Mouse (Mus musculus) limb, embryonic 14.5 days (tissue): ENCODE data around the gene Ier5. TPM values are rescaled to one million over a fixed set of nuclear protein-coding genes. Genes with fewer than 3 reads are reported as not detected.

Source experiments
- ATAC-seq: fragments of 200-750 bp; cut with Nextera tagmentation; 2 replicates; pipeline ENCODE4 v1.8.0; 2017; ENCODE audit warnings: low read depth, moderate number of reproducible peaks, moderate TSS enrichment; ENCODE audit not compliant: low FRiP score
- DNase-seq: peaks from one replicate; pipeline ENCODE4 v3.0.0-alpha.2; 2015; ENCODE audit warnings: low spot score
- H3K27ac ChIP-seq: fragments of 300-500 bp; sonication (generic); replicated peaks from 2 replicates; pipeline ENCODE4 v1.5.1; 2014; ENCODE audit warnings: low read depth, mild to moderate bottlenecking, low read length, moderate library complexity, mixed read lengths
- H3K27me3 ChIP-seq: fragments of 300-500 bp; sonication (generic); 2 replicates; pipeline ENCODE4 v1.6.1; 2014; ENCODE audit warnings: low read length, mixed read lengths; ENCODE audit not compliant: control insufficient read depth, insufficient read depth
- H3K36me3 ChIP-seq: fragments of 300-500 bp; sonication (generic); 2 replicates; pipeline ENCODE4 v1.6.1; 2014; ENCODE audit warnings: mild to moderate bottlenecking, low read length, moderate library complexity, mixed read lengths; ENCODE audit not compliant: control insufficient read depth, insufficient read depth
- H3K4me1 ChIP-seq: fragments of 300-500 bp; sonication (generic); 2 replicates; pipeline ENCODE4 v1.6.1; 2014; ENCODE audit warnings: antibody characterized with exemption, low read length, mixed read lengths; ENCODE audit not compliant: control insufficient read depth, insufficient read depth
- H3K4me2 ChIP-seq: fragments of 300-500 bp; sonication (generic); replicated peaks from 2 replicates; pipeline ENCODE4 v1.6.1; 2014; ENCODE audit warnings: low read depth, mild to moderate bottlenecking, low read length, moderate library complexity; ENCODE audit not compliant: severe bottlenecking
- H3K4me3 ChIP-seq: fragments of 300-500 bp; sonication (generic); replicated peaks from 2 replicates; pipeline ENCODE4 v1.5.1; 2014; ENCODE audit warnings: low read length
- H3K9ac ChIP-seq: fragments of 300-500 bp; sonication (generic); 2 replicates; pipeline ENCODE4 v1.6.1; 2014; ENCODE audit warnings: mild to moderate bottlenecking, low read depth, low read length, moderate library complexity; ENCODE audit not compliant: severe bottlenecking
- H3K9me3 ChIP-seq: fragments of 300-500 bp; sonication (generic); 2 replicates; pipeline ENCODE4 v1.6.1; 2016; ENCODE audit warnings: low read length; ENCODE audit not compliant: control insufficient read depth
- POLR2A ChIP-seq: fragments of 200-500 bp; IDR thresholded peaks from 2 replicates; pipeline ENCODE4 v1.8.0; 2012; ENCODE audit warnings: inconsistent platforms, mild to moderate bottlenecking, moderate library complexity, borderline replicate concordance; ENCODE audit not compliant: insufficient read depth, insufficient read length; ENCODE audit errors: extremely low read depth
- whole genome bisulfite sequencing: fragments of 180-500 bp; shearing (Covaris S2); extraction: QIAGEN DNeasy Blood & Tissue Kit; methylation state at CpG from one replicate; pipeline ENCODE4 v1.1.7; 2014; 5-methylcytosine and 5-hydroxymethylcytosine counted together
- polyA plus RNA-seq, 2 experiments: library from polyadenylated mRNA; depleted of rRNA in 1 of 2; stranded (reverse) in 1 of 2; unstranded in 1 of 2; fragments of >200 nt; fragmentation: Nextera tagmentation in 1 of 2; extraction: Ambion mirVana in 1 of 2; gene quantifications; 2 replicates each; pipeline versions ENCODE4 v1.2.1 to v1.2.3; 2012 to 2014

Gene Ier5
- polyA plus RNA-seq, 2 experiments, result 13.6 to 25.1 TPM

GRCm38 (mm10) chr1:155082158-155082964 lies 17.1 kb downstream of the Ier5 start:
- no peaks in the 10 kb centered on the region for H3K9me3 ChIP-seq
- H3K27me3 ChIP-seq, result no peaks in the 10 kb centered on the region
- H3K27ac ChIP-seq, result peak overlapping the region; percentile 98
- H3K4me3 ChIP-seq, result peak overlapping the region; percentile 47
- no peaks in the 10 kb centered on the region for H3K36me3 ChIP-seq
- no peak for ATAC-seq
- H3K4me1 ChIP-seq, result peaks cover 46% of the 10 kb centered on the region
- H3K4me2 ChIP-seq, result peak overlapping the region; percentile 86
- peak overlapping the region; percentile 70 for H3K9ac ChIP-seq
- no peak for DNase-seq
- WGBS, result 8% methylated on average over 11 of the region's 11 CpGs
- TF ChIP-seq POLR2A, result no peak

GRCm38 (mm10) chr1:155077675-155078074 lies 21.8 kb downstream of the Ier5 start:
- Histone ChIP-seq H3K27me3 (no peaks in the 10 kb centered on the region), H3K27ac (no peak overlapping the region), H3K4me2 (no peak overlapping the region), H3K4me1 (peaks cover 22% of the 10 kb centered on the region), H3K4me3 (no peak overlapping the region), H3K36me3 (no peaks in the 10 kb centered on the region), H3K9me3 (no peaks in the 10 kb centered on the region), H3K9ac (no peak overlapping the region)
- ATAC-seq (no peak), DNase-seq (no peak)
- 46% methylated on average over 3 of the region's 3 CpGs for WGBS
- TF ChIP-seq POLR2A, result no peak

GRCm38 (mm10) chr1:155075856-155076255 lies 23.6 kb downstream of the Ier5 start:
- ATAC-seq, result no peak
- no peak overlapping the region for H3K4me3 ChIP-seq
- H3K27me3 ChIP-seq, result no peaks in the 10 kb centered on the region
- no peak overlapping the region for H3K9ac ChIP-seq
- H3K27ac ChIP-seq, result no peak overlapping the region
- WGBS, result 87% methylated on average over 7 of the region's 7 CpGs
- no peak for TF ChIP-seq POLR2A
- no peaks in the 10 kb centered on the region for H3K36me3 ChIP-seq
- no peaks in the 10 kb centered on the region for H3K9me3 ChIP-seq
- no peak for DNase-seq
- H3K4me2 ChIP-seq, result no peak overlapping the region
- H3K4me1 ChIP-seq, result peaks cover 20% of the 10 kb centered on the region

- ATAC-seq, result no peak
- Histone ChIP-seq H3K9ac (no peak overlapping the region), H3K27ac (no peak overlapping the region)
Measured at GRCm38 (mm10) chr1:155074856-155075255, 24.6 kb downstream of the Ier5 start.

GRCm38 (mm10) chr1:155073905-155074304 lies 25.5 kb downstream of the Ier5 start:
- Histone ChIP-seq H3K4me2 (no peak overlapping the region), H3K9me3 (no peaks in the 10 kb centered on the region), H3K36me3 (no peaks in the 10 kb centered on the region), H3K27me3 (no peaks in the 10 kb centered on the region), H3K9ac (no peak overlapping the region), H3K4me3 (no peak overlapping the region), H3K27ac (no peak overlapping the region), H3K4me1 (peaks cover 20% of the 10 kb centered on the region)
- WGBS, result 82% methylated on average over 6 of the region's 6 CpGs
- ATAC-seq, result no peak
- TF ChIP-seq POLR2A, result no peak
- DNase-seq, result no peak

More at GRCm38 (mm10) chr1:155074856-155075255, 24.6 kb downstream of the Ier5 start:
- Histone ChIP-seq H3K4me2 (no peak overlapping the region), H3K4me1 (peaks cover 20% of the 10 kb centered on the region), H3K4me3 (no peak overlapping the region), H3K27me3 (no peaks in the 10 kb centered on the region), H3K9me3 (no peaks in the 10 kb centered on the region), H3K36me3 (no peaks in the 10 kb centered on the region)
- no peak for TF ChIP-seq POLR2A
- DNase-seq, result no peak
- 64% methylated on average over 7 of the region's 7 CpGs for WGBS
